Mouse (Mus musculus): ENCODE results near the gene Cnot6l. TPM values are rescaled to one million over a fixed set of nuclear protein-coding genes. Genes with fewer than 3 reads are reported as not detected.

Gene Cnot6l
- total and polyA plus RNA-seq, 3 experiments, result 19.6 to 33.4 (median 28.0) TPM

GRCm38 (mm10) chr5:96161263-96161577 lies 2.8 kb downstream of the Cnot6l start:
- Histone ChIP-seq H3K4me2 (ENCODE audit: insufficient read depth, low read depth, poor library complexity, severe bottlenecking) (no peak overlapping the region), H3K4me1 (ENCODE audit: control insufficient read depth in 1 of 2, insufficient read depth in 2 of 2) (peaks cover 0 to 26% of the 10 kb centered on the region in 2 experiments; a peak in 2 of 4 replicates), H3K27me3 (replicated peaks) (no peaks in the 10 kb centered on the region), H3K9me3 (replicated peaks; ENCODE audit: low read length) (no peaks in the 10 kb centered on the region), H3K9ac (ENCODE audit: insufficient read depth, low read depth) (peak overlapping the region; percentile 98), H3K36me3 (replicated peaks in 1 of 2; ENCODE audit: control insufficient read depth in 1 of 2, insufficient read depth in 1 of 2, low read length in 1 of 2) (peaks cover 0 to 2% of the 10 kb centered on the region in 2 experiments), H3K79me2 (replicated peaks; ENCODE audit: control insufficient read depth, extremely low read depth, insufficient read depth, poor library complexity, severe bottlenecking) (peaks cover 47% of the 10 kb centered on the region), H3K4me3 (replicated peaks in 1 of 3; ENCODE audit: low read depth in 2 of 3, low read length in 2 of 3, poor library complexity in 1 of 3) (peak overlapping the region; percentile 81 to 96 (median 91)), H3K27ac (ENCODE audit: insufficient read depth, low read depth) (peak overlapping the region; percentile 93)
- dilution Hi-C loops (cut with MboI; ENCODE audit: extremely low pct_ligation_motif_present, extremely low pct_unique_long_range_greater_than_20kb, low sequenced_read_pairs) (no loop called here), in situ Hi-C loops (cut with MboI; ENCODE audit: low pct_ligation_motif_present, low pct_unique_long_range_greater_than_20kb, low sequenced_read_pairs) (no loop called here)
- TF ChIP-seq BHLHE40 (IDR thresholded peaks at IDR 0.05; ENCODE audit: low read depth, low read length), result peak; percentile 35; the same call in 1 of the 2 replicates
- no peak for TF ChIP-seq MYC (IDR thresholded peaks at IDR 0.05; ENCODE audit: low read depth, low read length)
- peak; percentile 25; the same call in 1 of the 2 replicates for TF ChIP-seq HCFC1 (IDR thresholded peaks at IDR 0.05; ENCODE audit: low read depth, low read length)
- TF ChIP-seq ELF1 (IDR thresholded peaks at IDR 0.05; ENCODE audit: low read depth, low read length), result 0 out of 2 replicates have a peak, but pooled peaks have one; percentile 11
- peak; percentile 15; the same call in 1 of the 2 replicates for TF ChIP-seq TCF12 (IDR thresholded peaks at IDR 0.05; ENCODE audit: low read depth, low read length)
- 0 out of 2 replicates have a peak, but pooled peaks have one; percentile 49 for TF ChIP-seq MAZ (IDR thresholded peaks at IDR 0.05; ENCODE audit: low read depth, low read length)
- TF ChIP-seq MXI1 (IDR thresholded peaks at IDR 0.05; ENCODE audit: low read depth, low read length), result peak; percentile 73
- peak; percentile 79; the same call in 1 of the 2 replicates for TF ChIP-seq UBTF (IDR thresholded peaks at IDR 0.05; ENCODE audit: low read depth, low read length)
- TF ChIP-seq NRF1 (IDR thresholded peaks at IDR 0.05; ENCODE audit: low read depth, low read length), result no peak
- TF ChIP-seq PAX5 (IDR thresholded peaks at IDR 0.05; ENCODE audit: low read length), result no peak
- TF ChIP-seq RCOR1 (conservative IDR thresholded peaks at IDR 0.05; ENCODE audit: low read depth, low read length), result no peak
- TF ChIP-seq USF1 (IDR thresholded peaks at IDR 0.05; ENCODE audit: low read depth, low read length), result no peak
- no peak for DNase-seq (ENCODE audit: extremely low read depth)

- Histone ChIP-seq H3K4me2 (ENCODE audit: insufficient read depth, low read depth, poor library complexity, severe bottlenecking) (peak overlapping the region; percentile 94; the same call in 1 of the 2 replicates), H3K9ac (ENCODE audit: insufficient read depth, low read depth) (peak overlapping the region; percentile 98), H3K27me3 (replicated peaks) (no peaks in the 10 kb centered on the region), H3K79me2 (replicated peaks; ENCODE audit: control insufficient read depth, extremely low read depth, insufficient read depth, poor library complexity, severe bottlenecking) (peaks cover 52% of the 10 kb centered on the region), H3K4me3 (replicated peaks in 1 of 3; ENCODE audit: low read depth in 2 of 3, low read length in 2 of 3, poor library complexity in 1 of 3) (peak overlapping the region; percentile 81 to 96 (median 91)), H3K36me3 (replicated peaks in 1 of 2; ENCODE audit: control insufficient read depth in 1 of 2, insufficient read depth in 1 of 2, low read length in 1 of 2) (peaks cover 0 to 2% of the 10 kb centered on the region in 2 experiments), H3K9me3 (replicated peaks; ENCODE audit: low read length) (no peaks in the 10 kb centered on the region), H3K27ac (ENCODE audit: insufficient read depth, low read depth) (peak overlapping the region; percentile 93), H3K4me1 (ENCODE audit: control insufficient read depth in 1 of 2, insufficient read depth in 2 of 2) (peaks cover 0 to 26% of the 10 kb centered on the region in 2 experiments; a peak in 2 of 4 replicates)
- no peak for TF ChIP-seq JUND (conservative IDR thresholded peaks at IDR 0.05; ENCODE audit: low read depth, low read length)
- TF ChIP-seq NELFE (IDR thresholded peaks at IDR 0.05; ENCODE audit: low read depth, low read length), result no peak
- no peak for TF ChIP-seq ETS1 (conservative IDR thresholded peaks at IDR 0.05; ENCODE audit: low read depth, low read length)
- TF ChIP-seq HCFC1 (IDR thresholded peaks at IDR 0.05; ENCODE audit: low read depth, low read length), result peak; percentile 13; the same call in 1 of the 2 replicates
- TF ChIP-seq TBP (conservative IDR thresholded peaks at IDR 0.05; ENCODE audit: low read depth, low read length), result peak; percentile 51; the same call in 1 of the 2 replicates
- TF ChIP-seq SIN3A (IDR thresholded peaks at IDR 0.05; ENCODE audit: low read length), result peak; percentile 91
- no peak for TF ChIP-seq ZMIZ1 (IDR thresholded peaks at IDR 0.05; ENCODE audit: low read depth, low read length)
- TF ChIP-seq USF1 (IDR thresholded peaks at IDR 0.05; ENCODE audit: low read depth, low read length), result no peak
- no peak for TF ChIP-seq RCOR1 (conservative IDR thresholded peaks at IDR 0.05; ENCODE audit: low read depth, low read length)
- no peak for TF ChIP-seq RAD21 (IDR thresholded peaks at IDR 0.05; ENCODE audit: low read depth, low read length)
- TF ChIP-seq CHD1 (IDR thresholded peaks at IDR 0.05; ENCODE audit: low read depth, low read length), result no peak
- no peak for TF ChIP-seq MAZ (IDR thresholded peaks at IDR 0.05; ENCODE audit: low read depth, low read length)
- no peak; the same call in 1 of the 2 replicates for TF ChIP-seq TCF12 (IDR thresholded peaks at IDR 0.05; ENCODE audit: low read depth, low read length)
- no peak for TF ChIP-seq GABPA (IDR thresholded peaks at IDR 0.05; ENCODE audit: insufficient replicate concordance, low read depth, low read length)
- TF ChIP-seq E2F4 (IDR thresholded peaks at IDR 0.05; ENCODE audit: insufficient replicate concordance, low read depth, low read length), result no peak
- TF ChIP-seq SMC3 (IDR thresholded peaks at IDR 0.05; ENCODE audit: low read depth, low read length), result no peak
- peak; percentile 63; the same call in 1 of the 2 replicates for TF ChIP-seq UBTF (IDR thresholded peaks at IDR 0.05; ENCODE audit: low read depth, low read length)
- peak; percentile 9; the same call in 1 of the 2 replicates for TF ChIP-seq IRF4 (IDR thresholded peaks at IDR 0.05; ENCODE audit: low read depth, low read length)
- no peak for TF ChIP-seq EP300 (IDR thresholded peaks at IDR 0.05; ENCODE audit: low read length)
- peak; percentile 58; the same call in 1 of the 2 replicates for TF ChIP-seq MXI1 (IDR thresholded peaks at IDR 0.05; ENCODE audit: low read depth, low read length)
- TF ChIP-seq BHLHE40 (IDR thresholded peaks at IDR 0.05; ENCODE audit: low read depth, low read length), result 0 out of 2 replicates have a peak, but pooled peaks have one; percentile 7
- no peak for TF ChIP-seq NRF1 (IDR thresholded peaks at IDR 0.05; ENCODE audit: low read depth, low read length)
- no peak for TF ChIP-seq MYC (IDR thresholded peaks at IDR 0.05; ENCODE audit: low read depth, low read length)
- TF ChIP-seq ELF1 (IDR thresholded peaks at IDR 0.05; ENCODE audit: low read depth, low read length), result no peak; the same call in 1 of the 2 replicates
- no peak for TF ChIP-seq POLR2AphosphoS2 (IDR thresholded peaks at IDR 0.05; ENCODE audit: low read depth, low read length)
- no peak for TF ChIP-seq ZKSCAN1 (IDR thresholded peaks at IDR 0.05; ENCODE audit: borderline replicate concordance, low read depth, low read length)
- in situ Hi-C loops (cut with MboI; ENCODE audit: low pct_ligation_motif_present, low pct_unique_long_range_greater_than_20kb, low sequenced_read_pairs) (no loop called here), dilution Hi-C loops (cut with MboI; ENCODE audit: extremely low pct_ligation_motif_present, extremely low pct_unique_long_range_greater_than_20kb, low sequenced_read_pairs) (no loop called here)
- peak; percentile 51 for DNase-seq (ENCODE audit: extremely low read depth)
These were observed 3.3 kb downstream of the Cnot6l start for GRCm38 (mm10) chr5:96160467-96161262.

Data from CH12.LX (cell line).